Mouse (Mus musculus) ES-E14 (cell line): Measurements from ENCODE around the gene Cldn10.

ENCODE experiments used
- CHD2 ChIP-seq: IDR thresholded peaks from 2 replicates; pipeline ENCODE4 v1.6.1; 2014; ENCODE audit warnings: mild to moderate bottlenecking, low read depth, low read length, inconsistent platforms
- HCFC1 ChIP-seq: IDR thresholded peaks from 2 replicates; pipeline ENCODE4 v1.6.1; 2012; ENCODE audit warnings: low read length, inconsistent platforms, borderline replicate concordance; ENCODE audit not compliant: insufficient read depth
- ZNF384 ChIP-seq: IDR thresholded peaks from 2 replicates; pipeline ENCODE4 v1.6.1; 2012; ENCODE audit warnings: low read depth, low read length, inconsistent platforms

GRCm38 (mm10) chr14:118763917-118764495 is 23.7 kb upstream of the Cldn10 start:
- TF ChIP-seq CHD2 (no peak), ZNF384 (no peak), HCFC1 (no peak)
